Mouse (Mus musculus) C2C12 (cell line): Measurements from ENCODE around the gene Serhl.

Experiments
- CEBPB ChIP-seq: IDR thresholded peaks from one replicate; pipeline ENCODE4 v1.6.1; 2011; ENCODE audit warnings: low read depth, mild to moderate bottlenecking, control low read depth, moderate library complexity
- CTCF ChIP-seq: IDR thresholded peaks from one replicate; pipeline ENCODE4 v1.5.1; 2011; ENCODE audit not compliant: control insufficient read depth, insufficient read depth, insufficient read length
- FOSL1 ChIP-seq: IDR thresholded peaks from one replicate; pipeline ENCODE4 v1.8.0; 2011; ENCODE audit warnings: mild to moderate bottlenecking, low read length; ENCODE audit not compliant: poor library complexity, insufficient read depth, severe bottlenecking
- MAX ChIP-seq: IDR thresholded peaks from one replicate; pipeline ENCODE4 v1.6.1; 2011; ENCODE audit warnings: mild to moderate bottlenecking, control low read depth
- MYOD1 ChIP-seq: IDR thresholded peaks from one replicate; pipeline ENCODE4 v1.6.1; 2011; ENCODE audit warnings: low read depth; ENCODE audit not compliant: control insufficient read depth, insufficient read length
- MYOG ChIP-seq: IDR thresholded peaks from one replicate; pipeline ENCODE4 v1.6.1; 2011; ENCODE audit not compliant: control insufficient read depth, insufficient read length; ENCODE audit errors: extremely low read depth
- USF1 ChIP-seq: IDR thresholded peaks from one replicate; pipeline ENCODE4 v1.6.1; 2011; ENCODE audit warnings: low read depth, mild to moderate bottlenecking, control low read depth, moderate library complexity

DNA sequence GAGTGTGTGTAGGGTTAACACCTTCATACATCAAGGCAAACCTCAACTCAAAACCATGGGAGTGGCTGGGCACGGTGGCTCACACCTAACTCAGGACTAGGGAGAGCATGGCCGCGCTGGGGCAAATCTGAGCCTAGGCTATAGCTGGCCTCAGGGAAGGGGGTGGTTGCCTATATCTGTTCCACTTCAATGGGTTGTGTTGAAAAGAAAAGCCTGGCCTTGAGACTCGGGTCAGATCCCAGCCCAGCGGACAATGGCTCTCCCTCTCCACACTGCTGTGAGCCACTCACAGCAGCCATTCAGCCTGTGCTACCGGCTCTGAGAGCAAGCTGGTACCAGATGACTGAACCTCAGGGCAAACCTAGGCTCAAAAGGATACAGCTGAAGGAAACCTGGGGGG lies 25.8 kb downstream of the Serhl start:
- TF ChIP-seq CTCF = no peak
- TF ChIP-seq MAX = no peak
- TF ChIP-seq MYOD1 = no peak
- no peak for TF ChIP-seq USF1
- no peak for TF ChIP-seq FOSL1
- TF ChIP-seq CEBPB = no peak
- TF ChIP-seq MYOG = no peak
